Mouse (Mus musculus) spleen, adult 2 months (tissue): ENCODE data around the gene Hoxa2. TPM values are rescaled to one million over a fixed set of nuclear protein-coding genes. Genes with fewer than 3 reads are reported as not detected.

ENCODE experiments used
- DNase-seq, 2 experiments: peaks; one replicate each; pipeline versions ENCODE4 v3.0.0 to v3.0.0-alpha.2; 2012 to 2021; ENCODE audit warnings: low spot score in 2 of 2, low read depth in 1 of 2
- H3K27ac ChIP-seq: fragments of 200-500 bp; 2 replicates; pipeline ENCODE4 v1.5.1; 2012; ENCODE audit warnings: low read length, inconsistent platforms; ENCODE audit not compliant: insufficient read depth
- H3K27me3 ChIP-seq: fragments of 200-500 bp; 2 replicates; pipeline ENCODE4 v1.6.1; 2012; ENCODE audit warnings: mild to moderate bottlenecking, moderate library complexity, low read length, inconsistent platforms; ENCODE audit not compliant: control insufficient read depth, insufficient read depth
- H3K36me3 ChIP-seq: fragments of 200-500 bp; 2 replicates; pipeline ENCODE4 v1.6.1; 2012; ENCODE audit warnings: mild to moderate bottlenecking, low read length, inconsistent platforms; ENCODE audit not compliant: control insufficient read depth, insufficient read depth
- H3K4me1 ChIP-seq: fragments of 200-500 bp; 2 replicates; pipeline ENCODE4 v1.6.1; 2011; ENCODE audit warnings: inconsistent platforms; ENCODE audit not compliant: control insufficient read depth, insufficient read depth, insufficient read length
- H3K4me3 ChIP-seq: fragments of 200-500 bp; 2 replicates; pipeline ENCODE4 v1.5.1; 2011; ENCODE audit warnings: mild to moderate bottlenecking, inconsistent platforms; ENCODE audit not compliant: insufficient read depth, insufficient read length; ENCODE audit errors: extremely low read depth
- CTCF ChIP-seq: fragments of 200-500 bp; IDR thresholded peaks from 2 replicates; pipeline ENCODE4 v1.5.1; 2011; ENCODE audit warnings: mild to moderate bottlenecking, inconsistent platforms; ENCODE audit not compliant: insufficient read depth, insufficient read length, insufficient replicate concordance; ENCODE audit errors: extremely low read depth
- POLR2A ChIP-seq: fragments of 200-500 bp; IDR thresholded peaks from 2 replicates; pipeline ENCODE4 v1.6.1; 2011; ENCODE audit warnings: low read depth, low read length, inconsistent platforms
- WGBS: fragments of 180-500 bp; shearing (Covaris S2); methylation state at CpG from one replicate; pipeline ENCODE4 v1.1.7; 2018; 5-methylcytosine and 5-hydroxymethylcytosine counted together
- polyA plus RNA-seq: library from polyadenylated mRNA; depleted of rRNA; stranded (reverse); fragments of >200 nt; gene quantifications from 2 replicates; pipeline ENCODE4 v1.2.3, GENCODE M21; 2012

Gene Hoxa2
- polyA plus RNA-seq, 1 experiment = 0.27 TPM

- 51% methylated on average over 12 of the region's 12 CpGs for WGBS
- Histone ChIP-seq H3K27me3 (peaks cover 16% of the 10 kb centered on the region), H3K4me3 (no peak overlapping the region), H3K27ac (no peak overlapping the region), H3K4me1 (peaks cover 3% of the 10 kb centered on the region), H3K36me3 (no peaks in the 10 kb centered on the region)
- no peak for DNase-seq
- TF ChIP-seq CTCF = no peak
- no peak for TF ChIP-seq POLR2A
Measured at GRCm38 (mm10) chr6:52209685-52210046, 45.0 kb upstream of the Hoxa2 start.

GRCm38 (mm10) chr6:52208868-52209684 is 44.4 kb upstream of the Hoxa2 start:
- peaks cover 16% of the 10 kb centered on the region for H3K27me3 ChIP-seq
- H3K4me3 ChIP-seq = 0 out of 2 replicates have a peak overlapping the region, but pooled peaks have one; percentile 5

GRCm38 (mm10) chr6:52208072-52208867 is 43.6 kb upstream of the Hoxa2 start, which contains the start of gene Hoxa6:
Gene Hoxa6, minus strand, starts transcription at chr6:52208722.
- TF ChIP-seq CTCF (no peak), POLR2A (no peak)
- 28% methylated on average over 42 of the region's 47 CpGs for WGBS
- no peak for DNase-seq
- H3K4me1 ChIP-seq = peaks cover 5% of the 10 kb centered on the region
- peaks cover 13% of the 10 kb centered on the region for H3K27me3 ChIP-seq
- 0 out of 2 replicates have a peak within 1 kb of the TSS, but pooled peaks have one; percentile 5 for H3K4me3 ChIP-seq
- no peak within 1 kb of the TSS for H3K27ac ChIP-seq
- H3K36me3 ChIP-seq = no peaks in the 10 kb centered on the region

More at GRCm38 (mm10) chr6:52208868-52209684, 44.4 kb upstream of the Hoxa2 start:
- WGBS = 24% methylated on average over 18 of the region's 18 CpGs
- peaks cover 3% of the 10 kb centered on the region for H3K4me1 ChIP-seq
- no peaks in the 10 kb centered on the region for H3K36me3 ChIP-seq
- no peak for DNase-seq
- TF ChIP-seq POLR2A = no peak
- TF ChIP-seq CTCF = no peak
- no peak overlapping the region for H3K27ac ChIP-seq

GRCm38 (mm10) chr6:52207684-52207976 is 43.0 kb upstream of the Hoxa2 start:
- Histone ChIP-seq H3K36me3 (no peaks in the 10 kb centered on the region), H3K4me1 (peaks cover 2% of the 10 kb centered on the region; the same call in 1 of the 2 replicates), H3K27me3 (peaks cover 10% of the 10 kb centered on the region), H3K27ac (no peak overlapping the region), H3K4me3 (no peak overlapping the region)
- TF ChIP-seq CTCF = no peak
- no peak for TF ChIP-seq POLR2A
- DNase-seq = no peak

GRCm38 (mm10) chr6:52206882-52207683 is 42.5 kb upstream of the Hoxa2 start:
- Histone ChIP-seq H3K27ac (no peak overlapping the region), H3K4me3 (no peak overlapping the region), H3K4me1 (peaks cover 2% of the 10 kb centered on the region; the same call in 1 of the 2 replicates), H3K27me3 (peaks cover 8% of the 10 kb centered on the region), H3K36me3 (no peaks in the 10 kb centered on the region)
- no peak for DNase-seq
- TF ChIP-seq POLR2A (no peak), CTCF (no peak)
- 72% methylated on average over 4 of the region's 4 CpGs for WGBS
